Mouse (Mus musculus) spleen, embryonic (tissue): ENCODE results near the gene Hmx2.

ENCODE experiments used
- CTCF ChIA-PET: fragments of 350-600 bp; sonication (Branson Sonifier 250); formaldehyde crosslinking; loops from one replicate; lab custom pipeline; 2022; lab: Charles Lee

Hmx2 gene

GRCm38 (mm10) chr7:131548473-131548872 lies at the start of gene Hmx2:
Gene Hmx2 (plus strand): TSS chr7:131548773.
- CTCF ChIA-PET, result interaction anchor here (1.5 kb wide), 1 partner anchor 8 kb away, joined by 8 read pairs; no protein-coding TSS in a partner anchor

- CTCF ChIA-PET, result no interaction called here
Measured at GRCm38 (mm10) chr7:131503739-131504138, 44.8 kb upstream of the Hmx2 start.

- CTCF ChIA-PET, result interaction anchor here (0.6 to 0.9 kb wide), 3 partner anchors 9 to 485 kb away, joined by 3 to 8 read pairs (median 3); partner anchors contain the start of gene Hmx2
Measured at GRCm38 (mm10) chr7:131539979-131540378, 8.6 kb upstream of the Hmx2 start.

GRCm38 (mm10) chr7:131541184-131542114 lies 7.1 kb upstream of the Hmx2 start:
- CTCF ChIA-PET, result interaction anchor here (0.7 kb wide), 1 partner anchor 16 kb away, joined by 4 read pairs; no protein-coding TSS in a partner anchor

- CTCF ChIA-PET, result no interaction called here
Measured at GRCm38 (mm10) chr7:131542115-131542871, 6.3 kb upstream of the Hmx2 start, which contains the start of gene Hmx3. Gene Hmx3 (plus strand): TSS chr7:131542867.

GRCm38 (mm10) chr7:131542872-131543622 lies 5.5 kb upstream of the Hmx2 start:
- CTCF ChIA-PET, result no interaction called here

GRCm38 (mm10) chr7:131543623-131544481 lies 4.7 kb upstream of the Hmx2 start:
- CTCF ChIA-PET, result no interaction called here

GRCm38 (mm10) chr7:131544871-131545270 lies 3.7 kb upstream of the Hmx2 start:
- CTCF ChIA-PET, result interaction anchor here (0.7 kb wide), 1 partner anchor 131 kb away, joined by 5 read pairs; no protein-coding TSS in a partner anchor

- CTCF ChIA-PET, result interaction anchor here (0.6 to 1.1 kb wide), 2 partner anchors 11 to 20 kb away, joined by 5 to 7 read pairs; no protein-coding TSS in a partner anchor
Measured at GRCm38 (mm10) chr7:131545701-131546385, 2.7 kb upstream of the Hmx2 start.

- CTCF ChIA-PET, result interaction anchor here (0.6 to 1.1 kb wide), 2 partner anchors 11 to 19 kb away, joined by 5 to 7 read pairs; no protein-coding TSS in a partner anchor
Measured at GRCm38 (mm10) chr7:131546423-131546822, 2.1 kb upstream of the Hmx2 start.

- CTCF ChIA-PET, result interaction anchor here (1.1 kb wide), 1 partner anchor 10 kb away, joined by 5 read pairs; no protein-coding TSS in a partner anchor
Measured at GRCm38 (mm10) chr7:131547481-131547880, 1.1 kb upstream of the Hmx2 start.

- CTCF ChIA-PET, result no interaction called here
Measured at GRCm38 (mm10) chr7:131551471-131551870, 2.9 kb downstream of the Hmx2 start.

- CTCF ChIA-PET, result no interaction called here
Measured at GRCm38 (mm10) chr7:131551931-131552741, 3.6 kb downstream of the Hmx2 start.

- CTCF ChIA-PET, result interaction anchor here (0.5 kb wide), 1 partner anchor 704 kb away, joined by 12 read pairs; no protein-coding TSS in a partner anchor
Measured at GRCm38 (mm10) chr7:131552781-131553180, 4.2 kb downstream of the Hmx2 start.

GRCm38 (mm10) chr7:131553771-131554175 lies 5.2 kb downstream of the Hmx2 start:
- CTCF ChIA-PET, result no interaction called here

- CTCF ChIA-PET, result no interaction called here
Measured at GRCm38 (mm10) chr7:131554341-131555180, 6.0 kb downstream of the Hmx2 start.

- CTCF ChIA-PET, result interaction anchor here (0.6 kb wide), 1 partner anchor 1893 kb away, joined by 3 read pairs; no protein-coding TSS in a partner anchor
Measured at GRCm38 (mm10) chr7:131555301-131556081, 6.9 kb downstream of the Hmx2 start.
